Mouse (Mus musculus) ES-E14 (cell line): Measurements from ENCODE around the gene Ube2i. TPM values are rescaled to one million over a fixed set of nuclear protein-coding genes. Genes with fewer than 3 reads are reported as not detected.
A peak's percentile ranks its signal among the peaks of the same experiment; 100 is the strongest.

Experiments
- DNase-seq: peaks from one replicate; pipeline ENCODE4 v3.0.0-alpha.2; 2013; ENCODE audit warnings: low read depth, low spot score
- H3K27ac ChIP-seq: 2 replicates; pipeline ENCODE4 v1.5.1; 2012; ENCODE audit warnings: low read depth, mild to moderate bottlenecking, low read length, moderate library complexity, mixed read lengths; ENCODE audit not compliant: poor library complexity, insufficient read depth, severe bottlenecking
- H3K36me3 ChIP-seq: 2 replicates; pipeline ENCODE4 v1.6.1; 2012; ENCODE audit warnings: mild to moderate bottlenecking, low read length, moderate library complexity, mixed read lengths; ENCODE audit not compliant: control insufficient read depth, poor library complexity, insufficient read depth, severe bottlenecking
- H3K4me1 ChIP-seq, 2 experiments: fragments of 150-350 bp in 1 of 2; sonication (generic) in 1 of 2; 2 replicates each; pipeline ENCODE4 v1.6.1; 2012; ENCODE audit warnings: low read length in 2 of 2, mild to moderate bottlenecking in 1 of 2, mixed read lengths in 1 of 2; ENCODE audit not compliant: control insufficient read depth in 2 of 2, insufficient read depth in 2 of 2, poor library complexity in 1 of 2
- H3K4me3 ChIP-seq, 2 experiments: fragments of 150-350 bp in 1 of 2; sonication (generic) in 1 of 2; 2 replicates each; pipeline ENCODE4 v1.5.1; 2012; ENCODE audit warnings: low read length in 2 of 2, low read depth in 1 of 2, mild to moderate bottlenecking in 1 of 2, mixed read lengths in 1 of 2; ENCODE audit not compliant: insufficient read depth in 1 of 2, poor library complexity in 1 of 2, severe bottlenecking in 1 of 2
- H3K9ac ChIP-seq: 2 replicates; pipeline ENCODE4 v1.6.1; 2012; ENCODE audit warnings: low read depth, mild to moderate bottlenecking, low read length, mixed read lengths; ENCODE audit not compliant: poor library complexity, insufficient read depth, severe bottlenecking
- H3K9me3 ChIP-seq: fragments of 150-350 bp; sonication (generic); 2 replicates; pipeline ENCODE4 v1.6.1; 2012; ENCODE audit warnings: low read depth, mild to moderate bottlenecking, low read length; ENCODE audit not compliant: control insufficient read depth, insufficient read depth
- CHD2 ChIP-seq: IDR thresholded peaks from 2 replicates; pipeline ENCODE4 v1.6.1; 2014; ENCODE audit warnings: mild to moderate bottlenecking, low read depth, low read length, inconsistent platforms
- HCFC1 ChIP-seq: IDR thresholded peaks from 2 replicates; pipeline ENCODE4 v1.6.1; 2012; ENCODE audit warnings: low read length, inconsistent platforms, borderline replicate concordance; ENCODE audit not compliant: insufficient read depth
- MAFK ChIP-seq: IDR thresholded peaks from 2 replicates; pipeline ENCODE4 v1.6.1; 2014; ENCODE audit warnings: mild to moderate bottlenecking, low read depth, low read length, inconsistent platforms; ENCODE audit not compliant: insufficient read depth
- ZC3H11A ChIP-seq: IDR thresholded peaks from 2 replicates; pipeline ENCODE4 v1.6.1; 2012; ENCODE audit warnings: low read depth, mild to moderate bottlenecking, inconsistent platforms, low read length, borderline replicate concordance
- ZNF384 ChIP-seq: IDR thresholded peaks from 2 replicates; pipeline ENCODE4 v1.6.1; 2012; ENCODE audit warnings: low read depth, low read length, inconsistent platforms
- in situ Hi-C, 2 experiments: fragments of 600-800 bp; cut with MboI; formaldehyde crosslinking; loops; one replicate each; pipeline ENCODE4 v1.15.1; 2025; ENCODE audit warnings: low sequenced_read_pairs in 2 of 2, inconsistent platforms in 1 of 2; ENCODE audit not compliant: unreplicated experiment in 2 of 2
- total RNA-seq: library from RNA; depleted of rRNA; stranded (reverse); fragments of 300-350 nt; gene quantifications from 2 replicates; pipeline ENCODE4 v1.2.3, GENCODE M21; 2012

Ube2i gene
- total RNA-seq, 1 experiment: 443 TPM

GRCm38 (mm10) chr17:25257804-25258261 is 16.6 kb downstream of the Ube2i start:
- peaks cover 13% of the 10 kb centered on the region for H3K36me3 ChIP-seq
- DNase-seq: no peak
- no peak overlapping the region for H3K4me3 ChIP-seq
- in situ Hi-C loops: no loop called here
- no peaks in the 10 kb centered on the region for H3K9me3 ChIP-seq
- no peak overlapping the region for H3K9ac ChIP-seq
- peaks cover 0 to 12% of the 10 kb centered on the region in 2 experiments; a peak in 1 of 4 replicates for H3K4me1 ChIP-seq
- no peak overlapping the region for H3K27ac ChIP-seq
- TF ChIP-seq MAFK: no peak
- no peak for TF ChIP-seq CHD2
- TF ChIP-seq HCFC1: no peak
- no peak for TF ChIP-seq ZNF384
- no peak for TF ChIP-seq ZC3H11A

- Histone ChIP-seq H3K4me1 (peaks cover 0 to 9% of the 10 kb centered on the region in 2 experiments; a peak in 1 of 4 replicates), H3K27ac (no peak within 1 kb of the TSS)
- DNase-seq: no peak
Measured at GRCm38 (mm10) chr17:25256140-25256754, 18.2 kb downstream of the Ube2i start, which contains the start of gene Baiap3. Gene Baiap3 (minus strand): TSS chr17:25256364.

GRCm38 (mm10) chr17:25255110-25255509 is 19.3 kb downstream of the Ube2i start:
- in situ Hi-C loops: no loop called here
- peaks cover 6% of the 10 kb centered on the region; the same call in 1 of the 2 replicates for H3K36me3 ChIP-seq
- no peak for DNase-seq
- H3K9me3 ChIP-seq: no peaks in the 10 kb centered on the region
- H3K4me1 ChIP-seq: peaks cover 0 to 9% of the 10 kb centered on the region in 2 experiments; a peak in 1 of 4 replicates
- no peak overlapping the region for H3K4me3 ChIP-seq
- H3K9ac ChIP-seq: no peak overlapping the region
- no peak for TF ChIP-seq MAFK
- TF ChIP-seq ZC3H11A: no peak
- TF ChIP-seq HCFC1: no peak
- H3K27ac ChIP-seq: no peak overlapping the region

More at GRCm38 (mm10) chr17:25256140-25256754, 18.2 kb downstream of the Ube2i start, which contains the start of gene Baiap3:
- peaks cover 7% of the 10 kb centered on the region; the same call in 1 of the 2 replicates for H3K36me3 ChIP-seq
- in situ Hi-C loops: no loop called here
- H3K4me3 ChIP-seq: peak within 1 kb of the TSS; percentile 60 to 69
- TF ChIP-seq ZC3H11A (no peak), CHD2 (no peak), ZNF384 (no peak), MAFK (no peak), HCFC1 (no peak)
- H3K9me3 ChIP-seq: no peaks in the 10 kb centered on the region
- H3K9ac ChIP-seq: peak within 1 kb of the TSS; percentile 43; the same call in 1 of the 2 replicates

- TF ChIP-seq ZNF384 (no peak), HCFC1 (no peak), CHD2 (no peak)
- H3K9me3 ChIP-seq: no peaks in the 10 kb centered on the region
- in situ Hi-C loops: no loop called here
- H3K4me3 ChIP-seq: no peak overlapping the region
- no peak for DNase-seq
- H3K36me3 ChIP-seq: no peaks in the 10 kb centered on the region
- no peak overlapping the region for H3K27ac ChIP-seq
- no peak overlapping the region for H3K9ac ChIP-seq
- H3K4me1 ChIP-seq: peaks cover 0 to 9% of the 10 kb centered on the region in 2 experiments; a peak in 1 of 4 replicates
Measured at GRCm38 (mm10) chr17:25253760-25254159, 20.7 kb downstream of the Ube2i start.
